ENCODE assay signal across 24 mouse cellular contexts in the genomic region with DNA sequence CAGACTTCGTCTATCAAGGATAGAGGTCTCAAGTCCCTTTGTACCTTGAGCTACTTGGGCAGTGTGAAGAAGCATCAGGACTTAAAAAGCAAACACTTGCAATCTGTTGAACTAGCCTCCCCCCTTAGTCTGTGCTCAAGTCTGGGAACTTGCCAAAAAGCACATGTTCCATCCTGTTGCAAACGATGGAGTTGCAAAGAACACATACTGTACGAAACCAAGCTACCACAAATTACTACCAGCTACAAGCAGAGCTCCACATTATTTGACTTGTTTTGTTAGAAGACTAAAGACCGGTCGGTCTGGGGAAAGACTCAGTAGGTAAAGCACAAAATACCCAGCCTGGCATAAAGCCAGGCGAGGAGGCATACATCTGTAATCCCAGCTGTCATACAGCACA.
"Had no signal": no experiment of that assay in that cellular context is flagged by ENCODE, and none has a peak within 500 bp of the region (broad histone marks: within the 10 kb centered on the region; RNA-seq: fewer than 3 reads in every experiment).

No protein-coding gene starts in this region.

- H3K27ac ChIP-seq: kidney, embryonic 15.5 days; left cerebral cortex, adult 2 months; limb, embryonic 12.5 days; liver, embryonic 12.5 days; liver, embryonic 15.5 days; macrophage; midbrain, embryonic 12.5 days; midbrain, embryonic 15.5 days; neural tube, embryonic 12.5 days; neural tube, embryonic 15.5 days; stomach, embryonic 15.5 days had no signal

- H3K9me3 ChIP-seq: kidney, embryonic 15.5 days; limb, embryonic 12.5 days; liver, embryonic 12.5 days; liver, embryonic 15.5 days; midbrain, embryonic 12.5 days; midbrain, embryonic 15.5 days; neural tube, embryonic 12.5 days; neural tube, embryonic 15.5 days; stomach, embryonic 15.5 days had no signal

- H3K9ac ChIP-seq: kidney, embryonic 15.5 days; limb, embryonic 12.5 days; liver, embryonic 12.5 days; liver, embryonic 15.5 days; midbrain, embryonic 12.5 days; midbrain, embryonic 15.5 days; neural tube, embryonic 12.5 days; neural tube, embryonic 15.5 days; stomach, embryonic 15.5 days had no signal

- H3K4me3 ChIP-seq: kidney, embryonic 15.5 days; left cerebral cortex, adult 2 months; limb, embryonic 12.5 days; liver, embryonic 12.5 days; liver, embryonic 15.5 days; midbrain, embryonic 12.5 days; midbrain, embryonic 15.5 days; neural tube, embryonic 12.5 days; neural tube, embryonic 15.5 days; stomach, embryonic 15.5 days had no signal

- H3K4me1 ChIP-seq: liver, embryonic 15.5 days had no signal

- ATAC-seq: liver, embryonic 12.5 days; midbrain, embryonic 15.5 days had no signal

- DNase-seq: kidney, adult 2 months; kidney, postnatal 10 days; kidney, postnatal 36 days; layer of hippocampus, postnatal 36 days; liver; lung, adult 18-20 months; lung, postnatal 14 days; right cerebral cortex, adult 18-20 months; right cerebral cortex, postnatal 14 days; right cerebral cortex, postnatal 4 days; thymus, adult 2 months; thymus, postnatal 14 days; thymus, postnatal 4 days had no signal

- H3K4me2 ChIP-seq: kidney, embryonic 15.5 days; limb, embryonic 12.5 days; liver, embryonic 12.5 days; liver, embryonic 15.5 days; midbrain, embryonic 12.5 days; midbrain, embryonic 15.5 days; neural tube, embryonic 12.5 days; neural tube, embryonic 15.5 days; stomach, embryonic 15.5 days had no signal

- H3K27me3 ChIP-seq: kidney, embryonic 15.5 days; limb, embryonic 12.5 days; liver, embryonic 12.5 days; liver, embryonic 15.5 days; midbrain, embryonic 12.5 days; midbrain, embryonic 15.5 days; neural tube, embryonic 12.5 days; neural tube, embryonic 15.5 days; stomach, embryonic 15.5 days had no signal

- H3K36me3 ChIP-seq: kidney, embryonic 15.5 days; liver, embryonic 12.5 days; liver, embryonic 15.5 days; midbrain, embryonic 12.5 days; midbrain, embryonic 15.5 days; neural tube, embryonic 12.5 days; neural tube, embryonic 15.5 days; stomach, embryonic 15.5 days had no signal
